Mouse (Mus musculus) forebrain, embryonic 12.5 days (tissue): ENCODE results near the gene Gm5751. TPM values are rescaled to one million over a fixed set of nuclear protein-coding genes. Genes with fewer than 3 reads are reported as not detected.
"Not testable (repeated sequence)": the region's sequence is repeated elsewhere in the genome, so short reads cannot be mapped to it uniquely, and the experiment has no call there.

ENCODE experiments used
- ATAC-seq: fragments of 200-750 bp; cut with Nextera tagmentation; 2 replicates; pipeline ENCODE4 v1.8.0; 2017; ENCODE audit warnings: moderate TSS enrichment; ENCODE audit not compliant: low FRiP score
- H3K27ac ChIP-seq: fragments of 300-500 bp; sonication (generic); 2 replicates; pipeline ENCODE4 v1.5.1; 2016; ENCODE audit warnings: mild to moderate bottlenecking
- H3K27me3 ChIP-seq: fragments of 300-500 bp; sonication (generic); 2 replicates; pipeline ENCODE4 v1.6.1; 2016; ENCODE audit warnings: mild to moderate bottlenecking
- H3K36me3 ChIP-seq: fragments of 300-500 bp; sonication (generic); replicated peaks from 2 replicates; pipeline ENCODE4 v1.6.1; 2016; ENCODE audit warnings: mild to moderate bottlenecking
- H3K4me1 ChIP-seq: fragments of 300-500 bp; sonication (generic); 2 replicates; pipeline ENCODE4 v1.6.1; 2016
- H3K4me2 ChIP-seq: fragments of 300-500 bp; sonication (generic); 2 replicates; pipeline ENCODE4 v1.6.1; 2016; ENCODE audit warnings: mild to moderate bottlenecking, moderate library complexity
- H3K4me3 ChIP-seq: fragments of 300-500 bp; sonication (generic); replicated peaks from 2 replicates; pipeline ENCODE4 v1.5.1; 2016; ENCODE audit warnings: mild to moderate bottlenecking
- H3K9ac ChIP-seq: fragments of 300-500 bp; sonication (generic); 2 replicates; pipeline ENCODE4 v1.6.1; 2016; ENCODE audit warnings: mild to moderate bottlenecking
- H3K9me3 ChIP-seq: fragments of 300-500 bp; sonication (generic); 2 replicates; pipeline ENCODE4 v1.6.1; 2016
- WGBS: fragments of 180-500 bp; shearing (Covaris S2); methylation state at CpG from one replicate; pipeline ENCODE4 v1.1.7; 2016; 5-methylcytosine and 5-hydroxymethylcytosine counted together
- polyA plus RNA-seq: library from polyadenylated mRNA; unstranded; fragments of >200 nt; fragmentation: Nextera tagmentation; extraction: Ambion mirVana; gene quantifications from 2 replicates; pipeline ENCODE4 v1.2.1, GENCODE M21; 2016

Gene Gm5751
- not detected in 2 replicates for polyA plus RNA-seq

- not testable (repeated sequence) for H3K9ac ChIP-seq, H3K4me2 ChIP-seq, H3K4me1 ChIP-seq, ATAC-seq, H3K27me3 ChIP-seq, H3K4me3 ChIP-seq, H3K27ac ChIP-seq, H3K36me3 ChIP-seq, H3K9me3 ChIP-seq
- 100% methylated on average over 3 of the region's 4 CpGs for WGBS
Observed at GRCm38 (mm10) chrX:8873953-8874352, at the start of gene Gm5751. TSS of gene Gm5751 (plus strand) at chrX:8874253.

- no peak overlapping the region for H3K27ac ChIP-seq
- no peaks in the 10 kb centered on the region for H3K36me3 ChIP-seq
- no peak for ATAC-seq
- no peak overlapping the region for H3K9ac ChIP-seq
- no peaks in the 10 kb centered on the region for H3K9me3 ChIP-seq
- H3K4me3 ChIP-seq: no peak overlapping the region
- no peaks in the 10 kb centered on the region for H3K27me3 ChIP-seq
- H3K4me2 ChIP-seq: no peak overlapping the region
- no peaks in the 10 kb centered on the region for H3K4me1 ChIP-seq
Observed at GRCm38 (mm10) chrX:8832043-8832442, 42.0 kb upstream of the Gm5751 start.

- no peak within 1 kb of the TSS for H3K4me3 ChIP-seq
- no peaks in the 10 kb centered on the region for H3K9me3 ChIP-seq
- H3K27ac ChIP-seq: no peak within 1 kb of the TSS
- no peaks in the 10 kb centered on the region for H3K4me1 ChIP-seq
- H3K36me3 ChIP-seq: no peaks in the 10 kb centered on the region
- no peak within 1 kb of the TSS for H3K9ac ChIP-seq
- no peaks in the 10 kb centered on the region for H3K27me3 ChIP-seq
- no peak within 1 kb of the TSS for H3K4me2 ChIP-seq
- WGBS: 64% methylated on average over 1 of the region's 1 CpGs
- ATAC-seq: no peak
Observed at GRCm38 (mm10) chrX:8843694-8844093, 30.4 kb upstream of the Gm5751 start, which contains the start of gene Gm6592. TSS of gene Gm6592 (plus strand) at chrX:8843994.

GRCm38 (mm10) chrX:8852486-8852885 is 21.6 kb upstream of the Gm5751 start:
- no peak overlapping the region for H3K9ac ChIP-seq
- 94% methylated on average over 10 of the region's 10 CpGs for WGBS
- H3K9me3 ChIP-seq: no peaks in the 10 kb centered on the region
- ATAC-seq: no peak
- no peaks in the 10 kb centered on the region for H3K36me3 ChIP-seq
- H3K4me1 ChIP-seq: no peaks in the 10 kb centered on the region
- no peak overlapping the region for H3K4me2 ChIP-seq
- H3K27me3 ChIP-seq: no peaks in the 10 kb centered on the region
- no peak overlapping the region for H3K27ac ChIP-seq
- H3K4me3 ChIP-seq: no peak overlapping the region

- H3K9me3 ChIP-seq, H3K4me2 ChIP-seq, H3K27me3 ChIP-seq, H3K4me1 ChIP-seq, H3K4me3 ChIP-seq, H3K36me3 ChIP-seq, H3K9ac ChIP-seq, H3K27ac ChIP-seq: not testable (repeated sequence)
- ATAC-seq: peak; percentile 74
- WGBS: 8% methylated on average over 3 of the region's 3 CpGs
Observed at GRCm38 (mm10) chrX:8864331-8864730, 9.7 kb upstream of the Gm5751 start.

- 78% methylated on average over 4 of the region's 4 CpGs for WGBS
- Histone ChIP-seq H3K9ac (no peak overlapping the region), H3K4me2 (no peak overlapping the region), H3K4me1 (no peaks in the 10 kb centered on the region), H3K36me3 (no peaks in the 10 kb centered on the region), H3K27me3 (no peaks in the 10 kb centered on the region), H3K4me3 (no peak overlapping the region), H3K9me3 (no peaks in the 10 kb centered on the region), H3K27ac (no peak overlapping the region)
- ATAC-seq: no peak
Observed at GRCm38 (mm10) chrX:8884336-8884735, 10.3 kb downstream of the Gm5751 start.

GRCm38 (mm10) chrX:8891975-8892342 is 17.9 kb downstream of the Gm5751 start:
- Histone ChIP-seq H3K9ac (peak overlapping the region; percentile 77; the same call in 1 of the 2 replicates), H3K27me3 (no peaks in the 10 kb centered on the region), H3K27ac (peak overlapping the region; percentile 87), H3K36me3 (no peaks in the 10 kb centered on the region), H3K4me2 (peak overlapping the region; percentile 65), H3K4me1 (no peaks in the 10 kb centered on the region), H3K9me3 (no peaks in the 10 kb centered on the region), H3K4me3 (peak overlapping the region; percentile 55)
- peak; percentile 50; the same call in 1 of the 2 replicates for ATAC-seq
- WGBS: 46% methylated on average over 3 of the region's 9 CpGs

GRCm38 (mm10) chrX:8892343-8893155 is 18.5 kb downstream of the Gm5751 start, which contains the start of gene B630019K06Rik:
TSS of gene B630019K06Rik (plus strand) at chrX:8892382.
- WGBS: 20% methylated on average over 59 of the region's 95 CpGs
- peak within 1 kb of the TSS; percentile 55 for H3K4me3 ChIP-seq
- H3K4me1 ChIP-seq: no peaks in the 10 kb centered on the region
- H3K9me3 ChIP-seq: no peaks in the 10 kb centered on the region
- peak within 1 kb of the TSS; percentile 77 for H3K9ac ChIP-seq
- no peaks in the 10 kb centered on the region for H3K36me3 ChIP-seq
- H3K27ac ChIP-seq: peak within 1 kb of the TSS; percentile 87
- H3K4me2 ChIP-seq: peak within 1 kb of the TSS; percentile 65
- ATAC-seq: peak; percentile 90
- H3K27me3 ChIP-seq: no peaks in the 10 kb centered on the region

- ATAC-seq: peak; percentile 82
- no peaks in the 10 kb centered on the region for H3K27me3 ChIP-seq
- H3K9ac ChIP-seq: peak overlapping the region; percentile 77
- H3K27ac ChIP-seq: peak overlapping the region; percentile 87
- peak overlapping the region; percentile 55 for H3K4me3 ChIP-seq
- H3K4me2 ChIP-seq: peak overlapping the region; percentile 65
- H3K4me1 ChIP-seq: no peaks in the 10 kb centered on the region
- WGBS: 26% methylated on average over 5 of the region's 42 CpGs
- H3K36me3 ChIP-seq: no peaks in the 10 kb centered on the region
- H3K9me3 ChIP-seq: no peaks in the 10 kb centered on the region
Observed at GRCm38 (mm10) chrX:8893182-8893651, 19.2 kb downstream of the Gm5751 start.

- no peaks in the 10 kb centered on the region for H3K36me3 ChIP-seq
- H3K27ac ChIP-seq: no peak overlapping the region
- H3K4me2 ChIP-seq: no peak overlapping the region
- H3K27me3 ChIP-seq: no peaks in the 10 kb centered on the region
- H3K4me3 ChIP-seq: no peak overlapping the region
- 81% methylated on average over 4 of the region's 4 CpGs for WGBS
- H3K9me3 ChIP-seq: no peaks in the 10 kb centered on the region
- H3K4me1 ChIP-seq: no peaks in the 10 kb centered on the region
- no peak for ATAC-seq
- no peak overlapping the region for H3K9ac ChIP-seq
Observed at GRCm38 (mm10) chrX:8900823-8901222, 26.8 kb downstream of the Gm5751 start.

- 41% methylated on average over 7 of the region's 7 CpGs for WGBS
- ATAC-seq: no peak
- H3K4me3 ChIP-seq: no peak overlapping the region
- no peak overlapping the region for H3K4me2 ChIP-seq
- H3K9ac ChIP-seq: no peak overlapping the region
- no peaks in the 10 kb centered on the region for H3K27me3 ChIP-seq
- H3K9me3 ChIP-seq: no peaks in the 10 kb centered on the region
- no peak overlapping the region for H3K27ac ChIP-seq
- H3K4me1 ChIP-seq: no peaks in the 10 kb centered on the region
- no peaks in the 10 kb centered on the region for H3K36me3 ChIP-seq
Observed at GRCm38 (mm10) chrX:8901906-8902472, 27.9 kb downstream of the Gm5751 start.

- Histone ChIP-seq H3K36me3 (no peaks in the 10 kb centered on the region), H3K4me1 (no peaks in the 10 kb centered on the region), H3K9ac (no peak overlapping the region), H3K9me3 (no peaks in the 10 kb centered on the region), H3K4me2 (no peak overlapping the region), H3K27me3 (no peaks in the 10 kb centered on the region), H3K27ac (no peak overlapping the region), H3K4me3 (no peak overlapping the region)
- ATAC-seq: no peak
- 75% methylated on average over 4 of the region's 4 CpGs for WGBS
Observed at GRCm38 (mm10) chrX:8921080-8921479, 47.0 kb downstream of the Gm5751 start.
